Mouse (Mus musculus) heart, adult 2 months (tissue): Measurements from ENCODE around the gene Fut1. TPM values are rescaled to one million over a fixed set of nuclear protein-coding genes. Genes with fewer than 3 reads are reported as not detected.

Experiments used
- DNase-seq, 2 experiments: peaks; one replicate each; pipeline ENCODE4 v3.0.0; 2021
- H3K27ac ChIP-seq: fragments of 200-600 bp; 2 replicates; pipeline ENCODE4 v1.8.1; 2022
- H3K27me3 ChIP-seq: fragments of 200-500 bp; 2 replicates; pipeline ENCODE4 v1.6.1; 2012; ENCODE audit warnings: mild to moderate bottlenecking, low read length, inconsistent platforms, mixed read lengths; ENCODE audit not compliant: control insufficient read depth, insufficient read depth
- H3K36me3 ChIP-seq: fragments of 200-500 bp; 2 replicates; pipeline ENCODE4 v1.6.1; 2012; ENCODE audit warnings: low read length, inconsistent platforms; ENCODE audit not compliant: control insufficient read depth, insufficient read depth
- H3K4me1 ChIP-seq: fragments of 200-500 bp; 2 replicates; pipeline ENCODE4 v1.6.1; 2011; ENCODE audit warnings: low read length; ENCODE audit not compliant: control insufficient read depth, insufficient read depth
- H3K4me3 ChIP-seq: fragments of 200-600 bp; 2 replicates; pipeline ENCODE4 v1.8.1; 2022
- H3K79me2 ChIP-seq: fragments of 200-500 bp; replicated peaks from 2 replicates; pipeline ENCODE4 v1.6.1; 2012; ENCODE audit warnings: mild to moderate bottlenecking, inconsistent platforms, low read length, moderate library complexity, mixed read lengths; ENCODE audit not compliant: control insufficient read depth, insufficient read depth
- H3K9ac ChIP-seq: fragments of 200-500 bp; 2 replicates; pipeline ENCODE4 v1.6.1; 2012; ENCODE audit warnings: low read depth, mild to moderate bottlenecking, control low read depth, inconsistent platforms, low read length, mixed read lengths
- CTCF ChIP-seq: fragments of 200-600 bp; IDR thresholded peaks from 2 replicates; pipeline ENCODE4 v1.8.1; 2022; ENCODE audit warnings: antibody characterized with exemption, mild to moderate bottlenecking, moderate library complexity
- EP300 ChIP-seq: fragments of 200-500 bp; IDR thresholded peaks from 2 replicates; pipeline ENCODE4 v1.6.1; 2011; ENCODE audit warnings: low read depth, low read length, control low read depth; ENCODE audit not compliant: insufficient read depth
- POLR2A ChIP-seq: fragments of 200-500 bp; IDR thresholded peaks from 2 replicates; pipeline ENCODE4 v1.6.1; 2011; ENCODE audit warnings: mild to moderate bottlenecking, low read depth, low read length, control low read depth; ENCODE audit not compliant: insufficient read depth
- WGBS: fragments of 180-500 bp; shearing (Covaris S2); methylation state at CpG from one replicate; pipeline ENCODE4 v1.1.7; 2018; 5-methylcytosine and 5-hydroxymethylcytosine counted together
- intact Hi-C: fragments of 180-260 bp; cut with DNase I; formaldehyde crosslinking; loops from one replicate; pipeline ENCODE4 v1.15.1; 2025
- polyA plus RNA-seq: library from polyadenylated mRNA; depleted of rRNA; stranded (reverse); fragments of >200 nt; gene quantifications from 2 replicates; pipeline ENCODE4 v1.2.3, GENCODE M21; 2012; rRNA removed
- total RNA-seq, 2 experiments: library from RNA; stranded (reverse); gene quantifications; 2 replicates each; pipeline ENCODE4 v1.2.3; 2021

The Fut1 gene
- total and polyA plus RNA-seq, 3 experiments = 0.25 TPM; not detected in 2

GRCm38 (mm10) chr7:45668921-45669320 lies 51.8 kb downstream of the Fut1 start:
- Histone ChIP-seq H3K27ac (no peak overlapping the region), H3K4me1 (no peaks in the 10 kb centered on the region), H3K4me3 (no peak overlapping the region), H3K27me3 (no peaks in the 10 kb centered on the region), H3K9ac (no peak overlapping the region), H3K36me3 (no peaks in the 10 kb centered on the region), H3K79me2 (no peaks in the 10 kb centered on the region)
- WGBS = 96% methylated on average over 9 of the region's 9 CpGs
- no peak for DNase-seq
- intact Hi-C loops = no loop called here
- TF ChIP-seq EP300 (no peak), CTCF (peak; percentile 59), POLR2A (no peak)

Other genes starting within 250 kb of the Fut1 start
Only the 30 nearest of the 35 such genes appear.
- under 1 TPM; 0.11 to 0.50 TPM for gene Ntf5, start 203.6 kb upstream of the Fut1 start, total RNA-seq
- 0.32 and 0.43 TPM in 2 replicates for gene Ntf5, start 203.6 kb upstream of the Fut1 start, polyA plus RNA-seq
- not detected for gene Lhb, start 196.5 kb upstream of the Fut1 start, total RNA-seq
- 0.84 TPM in 1 of 2 replicates, not detected in the other for gene Lhb, start 196.5 kb upstream of the Fut1 start, polyA plus RNA-seq
- gene Gys1, start 182.4 kb upstream of the Fut1 start, total RNA-seq = 100 to 1,000 TPM in 1 of 2 experiments, 10 to 100 TPM in 1; 96.9 to 115 TPM
- gene Gys1, start 182.4 kb upstream of the Fut1 start, polyA plus RNA-seq = 111 and 135 TPM in 2 replicates
- 10 to 100 TPM; 26.5 to 26.9 TPM for gene Ruvbl2, start 179.2 kb upstream of the Fut1 start, total RNA-seq
- gene Ruvbl2, start 179.2 kb upstream of the Fut1 start, polyA plus RNA-seq = 32.7 and 33.5 TPM in 2 replicates
- gene Ftl1, start 157.4 kb upstream of the Fut1 start, total RNA-seq = 100 to 1,000 TPM; 213 to 308 TPM
- gene Ftl1, start 157.4 kb upstream of the Fut1 start, polyA plus RNA-seq = 505 and 903 TPM in 2 replicates
- gene Bax, start 150.4 kb upstream of the Fut1 start, total RNA-seq = 10 to 100 TPM; 21.9 to 25.9 TPM
- 46.6 and 47.2 TPM in 2 replicates for gene Bax, start 150.4 kb upstream of the Fut1 start, polyA plus RNA-seq
- gene Tulp2, start 135.4 kb upstream of the Fut1 start, total RNA-seq = not detected
- gene Tulp2, start 135.4 kb upstream of the Fut1 start, polyA plus RNA-seq = 0.20 and 0.27 TPM in 2 replicates
- gene Gm45808, start 130.5 kb upstream of the Fut1 start, total RNA-seq = 1 to 10 TPM; 4.8 to 8.1 TPM
- gene Gm45808, start 130.5 kb upstream of the Fut1 start, polyA plus RNA-seq = 1.6 and 2.5 TPM in 2 replicates
- 1 to 10 TPM; 8.2 to 8.9 TPM for gene Dhdh, start 128.5 kb upstream of the Fut1 start, total RNA-seq
- 6.4 and 10.1 TPM in 2 replicates for gene Dhdh, start 128.5 kb upstream of the Fut1 start, polyA plus RNA-seq
- gene Nucb1, start 106.9 kb upstream of the Fut1 start, total RNA-seq = 100 to 1,000 TPM; 132 to 152 TPM
- 158 and 177 TPM in 2 replicates for gene Nucb1, start 106.9 kb upstream of the Fut1 start, polyA plus RNA-seq
- 10 to 100 TPM; 27.3 to 29.6 TPM for gene Ppp1r15a, start 91.0 kb upstream of the Fut1 start, total RNA-seq
- gene Ppp1r15a, start 91.0 kb upstream of the Fut1 start, polyA plus RNA-seq = 20.9 and 36.0 TPM in 2 replicates
- gene Plekha4, start 91.0 kb upstream of the Fut1 start, total RNA-seq = 1 to 10 TPM; 2.9 to 3.2 TPM
- 6.7 and 7.2 TPM in 2 replicates for gene Plekha4, start 91.0 kb upstream of the Fut1 start, polyA plus RNA-seq
- gene Hsd17b14, start 62.4 kb upstream of the Fut1 start, total RNA-seq = under 1 TPM in 1 of 2 experiments, not detected in 1; 0.76 TPM
- 0.45 and 0.47 TPM in 2 replicates for gene Hsd17b14, start 62.4 kb upstream of the Fut1 start, polyA plus RNA-seq
- gene Bcat2, start 47.1 kb upstream of the Fut1 start, total RNA-seq = 100 to 1,000 TPM; 219 to 306 TPM
- gene Bcat2, start 47.1 kb upstream of the Fut1 start, polyA plus RNA-seq = 142 and 198 TPM in 2 replicates
- not detected for gene Fgf21, start 1.8 kb upstream of the Fut1 start, total RNA-seq
- not detected in 2 replicates for gene Fgf21, start 1.8 kb upstream of the Fut1 start, polyA plus RNA-seq
- gene Izumo1, start 4.5 kb downstream of the Fut1 start, total RNA-seq = under 1 TPM; 0.26 to 0.27 TPM
- 0.29 and 0.70 TPM in 2 replicates for gene Izumo1, start 4.5 kb downstream of the Fut1 start, polyA plus RNA-seq
- gene Rasip1, start 10.2 kb downstream of the Fut1 start, total RNA-seq = 10 to 100 TPM; 25.0 to 25.5 TPM
- gene Rasip1, start 10.2 kb downstream of the Fut1 start, polyA plus RNA-seq = 30.5 and 30.9 TPM in 2 replicates
- 1 to 10 TPM; 3.8 to 4.0 TPM for gene Mamstr, start 22.7 kb downstream of the Fut1 start, total RNA-seq
- 11.3 and 12.0 TPM in 2 replicates for gene Mamstr, start 22.7 kb downstream of the Fut1 start, polyA plus RNA-seq
- under 1 TPM; 0.50 to 0.60 TPM for gene Fut2, start 49.1 kb downstream of the Fut1 start, total RNA-seq
- gene Fut2, start 49.1 kb downstream of the Fut1 start, polyA plus RNA-seq = 1.1 and 1.9 TPM in 2 replicates
- under 1 TPM; 0.18 to 0.26 TPM for gene Ntn5, start 66.7 kb downstream of the Fut1 start, total RNA-seq
- gene Ntn5, start 66.7 kb downstream of the Fut1 start, polyA plus RNA-seq = 0.47 TPM in 1 of 2 replicates, not detected in the other
- gene Sec1, start 77.1 kb downstream of the Fut1 start, total RNA-seq = under 1 TPM; 0.16 to 0.25 TPM
- 0.16 and 0.41 TPM in 2 replicates for gene Sec1, start 77.1 kb downstream of the Fut1 start, polyA plus RNA-seq
- gene Car11, start 82.6 kb downstream of the Fut1 start, total RNA-seq = 1 to 10 TPM; 5.2 to 6.8 TPM
- 10.6 and 14.4 TPM in 2 replicates for gene Car11, start 82.6 kb downstream of the Fut1 start, polyA plus RNA-seq
- 100 to 1,000 TPM in 1 of 2 experiments, 1 to 10 TPM in 1; 6.4 to 134 TPM for gene Dbp, start 87.8 kb downstream of the Fut1 start, total RNA-seq
- 49.3 and 93.6 TPM in 2 replicates for gene Dbp, start 87.8 kb downstream of the Fut1 start, polyA plus RNA-seq
- gene Rpl18, start 98.2 kb downstream of the Fut1 start, total RNA-seq = 100 to 1,000 TPM; 496 to 617 TPM
- 580 and 697 TPM in 2 replicates for gene Rpl18, start 98.2 kb downstream of the Fut1 start, polyA plus RNA-seq
- 10 to 100 TPM; 15.9 to 18.2 TPM for gene Sphk2, start 100.7 kb downstream of the Fut1 start, total RNA-seq
- 24.1 and 24.9 TPM in 2 replicates for gene Sphk2, start 100.7 kb downstream of the Fut1 start, polyA plus RNA-seq
- gene Fam83e, start 103.9 kb downstream of the Fut1 start, total RNA-seq = under 1 TPM; 0.13 to 0.34 TPM
- gene Fam83e, start 103.9 kb downstream of the Fut1 start, polyA plus RNA-seq = 0.64 and 1.1 TPM in 2 replicates
- not detected for gene Spaca4, start 108.5 kb downstream of the Fut1 start, total RNA-seq
- not detected in 2 replicates for gene Spaca4, start 108.5 kb downstream of the Fut1 start, polyA plus RNA-seq
- under 1 TPM in 1 of 2 experiments, not detected in 1; 0.14 TPM for gene Lmtk3, start 166.4 kb downstream of the Fut1 start, total RNA-seq
- gene Lmtk3, start 166.4 kb downstream of the Fut1 start, polyA plus RNA-seq = 0.18 and 0.67 TPM in 2 replicates
- not detected for gene Sult2b1, start 167.4 kb downstream of the Fut1 start, total RNA-seq
- gene Sult2b1, start 167.4 kb downstream of the Fut1 start, polyA plus RNA-seq = 0.08 TPM in 1 of 2 replicates, not detected in the other
- gene Cyth2, start 197.3 kb downstream of the Fut1 start, total RNA-seq = 10 to 100 TPM; 59.1 to 61.9 TPM
- gene Cyth2, start 197.3 kb downstream of the Fut1 start, polyA plus RNA-seq = 27.3 and 33.0 TPM in 2 replicates